Mouse (Mus musculus) embryonic facial prominence, embryonic 11.5 days (tissue): Measurements from ENCODE around the gene Pawr. TPM values are rescaled to one million over a fixed set of nuclear protein-coding genes. Genes with fewer than 3 reads are reported as not detected.

Experiments
- ATAC-seq: fragments of 200-750 bp; cut with Nextera tagmentation; replicated peaks from 2 replicates; pipeline ENCODE4 v1.8.0; 2017; ENCODE audit warnings: low read depth; ENCODE audit not compliant: insufficient number of reproducible peaks, low FRiP score, low TSS enrichment
- DNase-seq: peaks from one replicate; pipeline ENCODE4 v3.0.0-alpha.2; 2015; ENCODE audit warnings: low spot score
- H3K27ac ChIP-seq: fragments of 300-500 bp; sonication (generic); replicated peaks from 2 replicates; pipeline ENCODE4 v1.5.1; 2014; ENCODE audit warnings: mild to moderate bottlenecking, low read depth, low read length, control low read depth
- H3K27me3 ChIP-seq: fragments of 300-500 bp; sonication (generic); 2 replicates; pipeline ENCODE4 v1.6.1; 2014; ENCODE audit warnings: mild to moderate bottlenecking, low read length, moderate library complexity, mixed read lengths; ENCODE audit not compliant: control insufficient read depth, insufficient read depth
- H3K36me3 ChIP-seq: fragments of 300-500 bp; sonication (generic); replicated peaks from 2 replicates; pipeline ENCODE4 v1.6.1; 2014; ENCODE audit warnings: low read depth, mild to moderate bottlenecking, low read length, moderate library complexity, mixed read lengths; ENCODE audit not compliant: control insufficient read depth, insufficient read depth
- H3K4me1 ChIP-seq: fragments of 300-500 bp; sonication (generic); 2 replicates; pipeline ENCODE4 v1.6.1; 2014; ENCODE audit warnings: low read length, mixed read lengths; ENCODE audit not compliant: control insufficient read depth, insufficient read depth
- H3K4me2 ChIP-seq: fragments of 300-500 bp; sonication (generic); 2 replicates; pipeline ENCODE4 v1.6.1; 2014; ENCODE audit warnings: low read depth, mild to moderate bottlenecking, control low read depth, low read length, moderate library complexity
- H3K4me3 ChIP-seq: fragments of 300-500 bp; sonication (generic); 2 replicates; pipeline ENCODE4 v1.5.1; 2014; ENCODE audit warnings: low read depth, low read length, control low read depth
- H3K9ac ChIP-seq: fragments of 300-500 bp; sonication (generic); replicated peaks from 2 replicates; pipeline ENCODE4 v1.6.1; 2014; ENCODE audit warnings: mild to moderate bottlenecking, control low read depth, low read length
- H3K9me3 ChIP-seq: fragments of 300-500 bp; sonication (generic); replicated peaks from 2 replicates; pipeline ENCODE4 v1.6.1; 2016; ENCODE audit warnings: mild to moderate bottlenecking, low read length, inconsistent platforms, mixed read lengths; ENCODE audit not compliant: control insufficient read depth
- WGBS: fragments of 180-500 bp; shearing (Covaris S2); extraction: QIAGEN DNeasy Blood & Tissue Kit; methylation state at CpG from one replicate; pipeline ENCODE4 v1.1.7; 2014; 5-methylcytosine and 5-hydroxymethylcytosine counted together
- microRNA-seq: library from miRNA; unstranded; fragments of <30 nt; microRNA quantifications from one replicate; pipeline ENCODE4, GENCODE M21; 2016; ENCODE audit warnings: borderline number of aligned reads
- polyA plus RNA-seq: library from polyadenylated mRNA; unstranded; fragments of >200 nt; fragmentation: Nextera tagmentation; extraction: Ambion mirVana; gene quantifications from 2 replicates; pipeline ENCODE4 v1.2.1, GENCODE M21; 2014

Gene Pawr
- polyA plus RNA-seq, 1 experiment from 2014 or later, result 11.6 TPM

DNA sequence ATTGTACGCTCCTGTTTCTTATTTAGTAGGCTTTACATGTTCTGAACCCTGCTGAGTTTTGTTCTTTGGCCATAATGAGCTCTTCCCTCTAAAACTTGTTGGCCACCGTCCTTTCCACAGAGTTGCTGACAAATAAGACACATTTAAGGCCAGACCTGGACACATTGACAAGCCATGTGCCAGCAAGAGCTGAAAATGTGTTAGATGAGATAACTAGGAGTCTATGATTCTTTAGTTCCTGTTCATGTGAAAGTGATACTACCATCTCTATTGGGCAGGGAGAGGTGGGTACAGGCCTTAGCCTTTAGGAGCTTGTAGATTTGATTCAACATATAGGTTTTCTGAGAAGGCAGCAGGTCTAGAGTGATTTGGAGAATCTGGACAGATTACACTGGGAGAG is 129.9 kb downstream of the Pawr start:
- WGBS, result 80% methylated on average over 2 of the region's 2 CpGs
- ATAC-seq (no peak), DNase-seq (no peak)
- Histone ChIP-seq H3K9me3 (no peaks in the 10 kb centered on the region), H3K27me3 (no peaks in the 10 kb centered on the region), H3K36me3 (no peaks in the 10 kb centered on the region), H3K9ac (no peak overlapping the region), H3K4me3 (no peak overlapping the region), H3K4me2 (no peak overlapping the region), H3K4me1 (no peaks in the 10 kb centered on the region), H3K27ac (no peak overlapping the region)

Small RNA genes lying within 50 kb of the gene (microRNA-seq; reads per million reads assigned to microRNA genes)
- gene Gm25591, result not detected

Other genes starting within 250 kb of the Pawr start
- gene Ppp1r12a, start 169.9 kb upstream of the Pawr start, polyA plus RNA-seq, result 74.5 and 79.5 TPM in 2 replicates